Mouse (Mus musculus) right cerebral cortex, adult 18-20 months (tissue): ENCODE results near the gene Cipc.

Experiments
- DNase-seq: peaks from one replicate; pipeline ENCODE4 v3.0.0; 2022; ENCODE audit warnings: mixed read lengths

Cipc gene

DNA sequence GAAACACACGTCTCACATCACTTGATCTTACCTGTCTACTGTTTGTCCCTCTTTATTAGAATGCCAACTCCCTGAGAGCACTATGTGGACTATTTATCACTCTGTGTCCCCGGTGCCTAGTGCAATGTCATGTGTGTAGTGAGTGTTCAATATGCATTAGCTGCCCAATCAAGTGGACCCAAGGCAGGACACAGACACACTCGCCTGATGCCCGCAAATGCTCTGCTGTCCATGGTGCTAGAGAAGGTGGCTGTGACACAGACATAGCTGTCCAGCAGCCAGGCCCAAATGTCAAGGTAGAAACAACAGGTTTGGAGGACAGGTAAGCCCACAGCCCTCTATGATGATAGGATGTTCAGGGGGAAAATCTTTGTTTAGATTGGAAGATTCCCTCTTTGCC is 47.3 kb downstream of the Cipc start:
- no peak for DNase-seq

DNA sequence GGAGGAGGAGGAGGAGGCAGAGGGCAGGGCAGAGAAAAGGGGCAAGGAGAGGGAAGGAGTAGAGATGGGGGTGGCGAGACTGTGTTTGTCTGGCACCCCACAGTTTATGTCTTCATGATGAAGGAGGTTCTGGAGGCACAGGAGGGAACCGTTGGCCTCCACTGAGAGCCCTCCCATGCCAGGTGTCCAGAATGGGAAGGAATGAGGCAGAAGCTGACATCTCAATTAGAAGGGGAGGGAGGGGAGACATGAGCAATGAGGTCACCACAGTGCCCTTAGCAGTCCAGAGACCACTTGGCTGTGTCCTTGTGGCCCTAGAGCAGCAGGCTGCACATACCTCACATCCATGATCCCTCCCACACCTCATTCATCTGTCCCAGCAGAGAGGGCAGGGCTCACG is 47.9 kb downstream of the Cipc start:
- no peak for DNase-seq

GRCm38 (mm10) chr12:86995931-86996330 is 49.1 kb downstream of the Cipc start:
- DNase-seq = no peak

DNA sequence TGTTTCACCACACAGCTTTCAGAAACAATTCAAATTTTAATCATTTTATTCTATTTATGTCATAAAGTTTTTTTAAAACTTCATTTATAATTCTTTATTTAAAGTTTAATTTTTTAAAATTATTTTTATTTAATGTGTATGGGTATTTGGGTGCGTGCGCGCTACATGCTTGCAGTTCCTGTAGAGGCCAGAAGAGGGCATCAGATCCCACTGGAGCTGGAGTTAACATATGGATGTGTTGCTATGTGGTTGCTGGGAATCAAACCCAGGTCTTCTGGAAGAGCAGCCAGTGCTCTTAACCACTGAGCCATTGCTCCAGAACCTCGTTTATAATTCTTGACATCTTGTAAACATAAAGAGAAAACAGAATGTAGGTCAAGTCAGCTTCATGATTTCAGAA is 51.9 kb downstream of the Cipc start:
- no peak for DNase-seq

DNA sequence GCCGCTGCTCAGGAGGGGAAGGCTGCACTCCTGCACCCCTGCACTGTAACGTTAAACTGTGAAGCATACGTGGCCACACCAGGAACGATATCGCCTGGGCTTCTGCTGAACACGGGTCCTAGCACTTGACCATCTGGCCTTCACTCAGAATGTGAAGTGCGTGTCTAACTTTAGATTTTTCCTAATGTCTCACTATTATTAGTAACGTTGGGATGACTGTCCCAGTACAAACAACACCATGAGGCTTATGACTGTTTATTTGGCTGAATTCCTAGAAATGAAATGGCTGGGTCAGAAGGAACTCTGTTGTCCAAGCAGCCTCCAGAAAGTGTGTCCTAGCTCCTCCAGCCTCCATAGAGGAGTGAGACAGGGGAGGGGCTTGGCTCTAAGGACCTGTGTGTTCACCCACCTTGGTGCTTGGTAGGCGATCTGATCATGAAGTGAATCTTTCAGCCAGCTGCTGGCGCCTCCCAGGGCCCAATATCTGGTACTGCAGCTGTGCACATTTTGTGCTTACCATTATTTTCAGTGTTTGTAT is 52.5 kb downstream of the Cipc start:
- no peak for DNase-seq

- no peak for DNase-seq
These were observed 53.5 kb downstream of the Cipc start for GRCm38 (mm10) chr12:87000151-87000839.

GRCm38 (mm10) chr12:87000840-87001176 is 54.0 kb downstream of the Cipc start:
- no peak for DNase-seq

DNA sequence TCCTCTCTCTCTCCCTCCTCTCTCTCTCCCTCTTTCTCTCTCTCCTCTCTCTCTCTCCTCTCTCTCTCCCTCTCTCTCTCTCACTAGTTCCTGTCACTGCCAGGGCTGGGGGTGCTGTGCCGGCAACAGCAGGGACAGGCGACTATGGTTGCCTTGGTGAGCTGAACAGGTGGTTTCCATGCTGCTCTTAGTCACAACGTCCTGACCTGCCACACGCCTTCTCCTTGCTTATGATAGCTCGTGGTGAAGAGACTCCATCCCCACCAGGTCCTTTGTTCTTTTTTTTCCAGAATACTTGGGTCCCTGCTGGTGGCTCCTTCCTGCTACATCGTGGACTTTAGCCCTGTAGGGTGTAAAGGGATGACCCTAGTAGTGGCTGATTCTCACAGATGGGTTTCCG is 55.4 kb downstream of the Cipc start:
- DNase-seq = no peak

GRCm38 (mm10) chr12:87002815-87003214 is 56.0 kb downstream of the Cipc start:
- DNase-seq = no peak

- DNase-seq = no peak
These were observed 56.8 kb downstream of the Cipc start for GRCm38 (mm10) chr12:87003606-87004005.

GRCm38 (mm10) chr12:87004596-87004995 is 57.8 kb downstream of the Cipc start:
- no peak for DNase-seq
